Mouse (Mus musculus): ENCODE data around the gene Dcps.

The Dcps gene

DNA sequence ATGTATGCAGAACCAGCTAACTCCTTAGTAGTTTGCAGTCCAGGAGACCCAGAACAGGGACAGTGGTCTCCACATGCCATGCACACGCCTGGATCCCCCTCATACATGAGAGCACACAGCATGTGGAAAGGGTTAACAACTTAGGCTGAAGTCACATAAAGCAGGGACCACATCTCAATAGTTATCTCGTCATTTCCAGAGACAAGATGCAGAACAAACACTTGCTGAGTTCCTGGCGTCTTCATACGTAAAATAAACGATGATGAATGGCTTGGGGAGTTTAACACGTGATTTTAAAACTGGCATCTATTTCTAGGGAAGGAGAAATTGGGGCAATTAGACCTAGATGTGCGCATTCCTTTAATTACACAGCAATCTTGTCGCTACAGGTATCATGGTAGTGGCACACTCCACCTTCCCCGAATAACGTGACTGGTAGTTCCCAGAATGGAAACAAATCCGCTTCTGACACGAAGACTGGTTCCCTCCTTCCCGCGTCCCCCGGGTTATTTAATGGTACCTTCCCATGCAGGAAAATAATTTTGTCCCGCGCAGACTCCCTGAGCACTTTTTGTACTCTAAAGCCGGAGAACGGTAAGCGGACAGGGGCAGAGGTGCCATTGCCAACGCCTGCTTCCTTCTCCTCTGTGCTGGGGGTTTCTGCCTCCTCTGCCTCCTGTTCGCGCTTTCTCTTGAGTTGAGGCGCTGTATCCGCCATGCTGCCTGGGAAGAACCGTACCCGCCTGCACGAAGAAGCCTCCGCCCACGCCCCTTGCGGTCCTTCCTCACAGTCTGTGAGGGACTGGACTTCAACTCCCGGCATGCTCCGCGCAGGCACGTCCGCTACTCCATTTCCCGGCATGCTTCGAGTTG, at the start of gene Dcps:
TSS of gene Dcps (minus strand) at position 811 of the 873 bp plus-strand sequence.
- POLR2A ChIA-PET: interaction anchor here in 2 of 4 experiments (0.6 to 1.0 kb wide), 4 partner anchors 9 to 141 kb away, joined by 3 to 4 read pairs (median 4); partner anchors contain the start of genes Srpr (in 1 of the 2) and Tirap (in 1 of the 2)
- CTCF ChIA-PET: interaction anchor here in 1 of 4 experiments (1.0 kb wide), 1 partner anchor 24 kb away, joined by 3 read pairs; no protein-coding TSS in a partner anchor

DNA sequence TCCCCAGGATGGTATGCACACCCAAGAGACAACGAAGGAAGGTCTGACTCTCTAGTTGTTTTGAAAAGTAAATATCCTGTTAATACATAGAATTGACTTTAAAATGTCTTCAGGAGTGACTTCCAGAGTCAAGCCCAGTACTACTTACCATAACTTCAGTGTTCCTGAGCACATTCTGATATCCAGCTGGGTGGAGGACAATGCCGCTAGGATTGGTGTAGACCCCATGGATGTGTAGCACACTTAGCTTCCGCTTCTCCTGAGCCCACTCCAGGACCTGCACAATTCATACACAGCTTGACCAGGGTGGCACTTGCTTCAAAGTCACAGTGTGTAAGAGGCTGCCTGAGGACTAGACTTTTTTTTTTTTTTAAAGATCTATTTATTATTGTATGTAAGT, 47.6 kb upstream of the Dcps start:
- CTCF ChIA-PET: interaction anchor here (0.6 to 1.2 kb wide), 5 partner anchors 10 to 318 kb away, joined by 3 to 6 read pairs (median 4); partner anchors contain the start of gene Srpr (in 1 of the 4)
- POLR2A ChIA-PET: interaction anchor here in 3 of 4 experiments (0.6 to 6.5 kb wide), 8 partner anchors 10 to 267 kb away, joined by 3 to 42 read pairs (median 4); partner anchors contain the start of genes Foxred1 (in 2 of the 3), Fam118b (in 1 of the 3) and Rpusd4 (in 1 of the 3)

DNA sequence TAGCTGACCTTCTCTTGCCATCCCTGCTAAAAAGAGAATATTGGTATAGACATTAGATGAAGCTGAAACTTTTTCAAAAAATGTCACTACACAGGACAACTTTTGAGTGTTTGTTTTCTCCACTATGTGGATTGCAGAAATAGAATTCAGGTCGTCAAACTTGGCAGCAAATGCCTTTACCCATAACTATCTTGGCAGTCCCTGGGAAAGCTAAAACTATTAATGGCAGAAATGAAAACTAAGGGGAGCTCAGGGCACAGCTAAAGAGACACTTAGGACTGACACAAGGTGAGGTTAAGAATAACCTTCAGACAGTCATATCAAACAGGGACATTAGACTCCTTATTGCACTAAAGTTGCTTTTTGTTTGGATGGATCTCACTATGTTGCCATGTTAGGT, 42.1 kb upstream of the Dcps start:
- ChIA-PET CTCF (no interaction called here), POLR2A (interaction anchor here in 3 of 4 experiments (0.5 to 6.5 kb wide), 14 partner anchors 7 to 1497 kb away, joined by 3 to 42 read pairs (median 7); partner anchors contain the start of genes Foxred1 (in 2 of the 3), Srpr (in 2 of the 3), Tirap (in 2 of the 3) and Fam118b (in 1 of the 3))

DNA sequence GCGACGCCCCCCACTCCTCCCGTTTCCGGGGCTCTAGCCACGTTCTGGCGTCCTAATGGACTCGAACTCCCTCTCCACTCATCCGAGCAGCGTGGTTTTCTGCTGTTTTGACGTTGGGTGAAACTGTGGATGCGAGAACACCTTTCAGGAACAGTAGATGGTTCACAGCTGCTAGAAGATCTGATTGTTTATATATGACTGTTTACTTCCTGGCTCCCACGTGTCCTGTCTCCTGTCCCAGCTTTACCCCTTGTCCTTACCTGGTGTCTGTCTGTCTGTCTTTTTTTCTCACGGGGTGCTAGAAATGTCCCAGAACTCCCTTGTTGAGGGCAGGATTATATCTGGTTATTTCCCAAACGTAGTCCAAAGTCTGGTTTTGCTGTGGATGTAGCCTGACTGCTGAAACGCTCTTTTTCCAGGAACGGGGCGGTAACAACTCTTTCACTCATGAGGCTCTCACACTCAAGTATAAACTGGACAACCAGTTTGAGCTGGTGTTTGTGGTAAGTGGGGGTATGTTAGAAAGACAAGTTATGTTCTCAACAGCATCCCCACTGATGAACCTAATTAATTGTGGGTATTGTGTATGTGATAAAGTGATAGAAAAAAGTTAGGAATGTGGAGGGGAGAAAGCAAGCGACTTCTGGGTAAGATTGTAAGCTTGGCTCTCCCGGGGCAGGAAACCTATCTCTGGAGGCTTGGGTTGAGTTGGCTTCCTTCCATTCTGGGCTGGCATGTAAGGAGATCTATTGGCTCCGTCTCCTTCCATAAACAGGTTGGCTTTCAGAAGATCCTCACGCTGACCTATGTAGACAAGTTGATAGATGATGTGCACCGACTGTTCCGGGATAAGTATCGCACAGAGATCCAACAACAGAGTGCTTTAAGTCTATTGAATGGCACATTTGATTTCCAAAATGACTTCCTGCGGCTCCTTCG, 36.0 kb upstream of the Dcps start:
- ChIA-PET POLR2A (interaction anchor here (0.8 to 5.1 kb wide), 20 partner anchors 9 to 288 kb away, joined by 3 to 134 read pairs (median 10); partner anchors contain the start of genes Fam118b (in 4 of the 4), Rpusd4 (in 4 of the 4), Srpr (in 2 of the 4) and Tirap (in 2 of the 4)), CTCF (interaction anchor here in 1 of 4 experiments (1.6 to 2.0 kb wide), 2 partner anchors 12 to 312 kb away, joined by 3 to 39 read pairs; partner anchors contain the start of genes Srpr and Tirap)

DNA sequence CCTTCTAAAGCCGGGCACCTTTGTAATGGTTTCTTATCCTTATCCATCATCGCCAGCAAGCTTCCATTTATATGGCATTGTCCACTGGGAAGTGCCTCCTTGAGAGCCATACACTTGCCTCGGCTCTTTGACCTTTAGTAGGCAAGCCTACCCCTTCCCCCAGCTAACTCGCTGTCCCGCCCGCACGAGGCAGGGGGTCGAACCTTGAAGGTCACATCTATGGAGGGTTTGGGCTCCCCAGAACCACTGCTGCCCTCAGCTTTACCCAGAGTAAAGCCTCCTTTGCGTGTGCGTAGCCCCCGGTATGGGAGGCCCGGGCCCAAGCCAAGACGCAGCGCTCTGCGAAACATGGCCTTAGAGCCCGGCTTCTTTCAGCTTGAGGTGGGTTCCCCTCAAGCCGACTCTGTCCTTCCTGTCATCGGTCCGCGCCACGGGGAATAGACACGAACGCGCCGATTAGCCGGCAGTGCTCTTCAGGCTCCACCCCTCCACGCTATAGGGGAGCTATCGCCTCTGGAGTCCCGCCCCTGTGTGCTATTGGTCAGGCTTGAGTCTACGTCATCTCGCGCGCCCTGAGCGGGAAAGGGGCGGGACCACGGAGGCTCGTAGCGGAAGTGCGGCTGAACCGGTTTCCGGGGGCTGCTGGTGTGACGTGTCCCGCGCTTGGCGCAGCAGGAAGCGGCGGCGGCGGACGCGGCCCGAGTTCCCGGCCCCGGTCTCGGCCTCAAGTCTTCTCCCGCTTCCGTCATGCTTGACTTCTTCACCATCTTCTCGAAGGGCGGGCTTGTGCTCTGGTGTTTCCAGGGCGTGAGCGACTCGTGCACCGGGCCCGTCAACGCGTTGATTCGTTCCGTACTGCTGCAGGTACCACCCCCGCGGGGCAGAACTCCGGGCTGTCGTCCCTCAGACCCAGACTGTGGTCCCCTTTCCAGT, 34.9 kb upstream of the Dcps start, which contains the start of gene Foxred1:
TSS of gene Foxred1 (minus strand) at position 514 of the 933 bp plus-strand sequence.
- ChIA-PET CTCF (interaction anchor here (0.6 to 3.7 kb wide), 8 partner anchors 11 to 360 kb away, joined by 3 to 39 read pairs (median 6); partner anchors contain the start of genes Srpr (in 4 of the 4), Tirap (in 4 of the 4), Hyls1 (in 1 of the 4) and Pate2 (in 1 of the 4)), POLR2A (interaction anchor here (0.5 to 5.1 kb wide), 90 partner anchors 8 to 360 kb away, joined by 3 to 134 read pairs (median 4); partner anchors contain the start of genes Srpr (in 4 of the 4), Tirap (in 4 of the 4), Fam118b (in 3 of the 4) and Rpusd4 (in 3 of the 4))

DNA sequence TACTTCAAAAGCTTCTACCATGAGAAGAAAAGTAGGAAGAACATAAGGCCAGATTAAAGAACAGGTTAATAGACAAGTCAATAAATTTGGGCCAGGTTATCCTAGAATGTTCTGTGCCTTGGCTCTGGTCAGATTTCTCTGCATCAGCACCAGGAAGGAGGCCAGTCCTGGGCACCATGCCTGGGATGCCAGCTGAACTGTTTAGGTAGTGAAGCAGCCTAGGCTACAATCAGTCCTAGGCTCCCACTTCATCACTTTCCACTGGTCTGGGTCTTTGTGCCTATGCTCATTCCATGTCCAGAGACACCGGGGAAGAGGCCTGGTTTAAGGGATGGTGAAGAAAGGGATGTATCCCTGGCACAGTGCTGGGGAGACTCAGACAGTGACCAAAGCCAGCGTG, 28.6 kb upstream of the Dcps start:
- CTCF ChIA-PET: no interaction called here
- POLR2A ChIA-PET: interaction anchor here in 1 of 4 experiments (1.9 kb wide), 1 partner anchor 26 kb away, joined by 6 read pairs; no protein-coding TSS in a partner anchor

DNA sequence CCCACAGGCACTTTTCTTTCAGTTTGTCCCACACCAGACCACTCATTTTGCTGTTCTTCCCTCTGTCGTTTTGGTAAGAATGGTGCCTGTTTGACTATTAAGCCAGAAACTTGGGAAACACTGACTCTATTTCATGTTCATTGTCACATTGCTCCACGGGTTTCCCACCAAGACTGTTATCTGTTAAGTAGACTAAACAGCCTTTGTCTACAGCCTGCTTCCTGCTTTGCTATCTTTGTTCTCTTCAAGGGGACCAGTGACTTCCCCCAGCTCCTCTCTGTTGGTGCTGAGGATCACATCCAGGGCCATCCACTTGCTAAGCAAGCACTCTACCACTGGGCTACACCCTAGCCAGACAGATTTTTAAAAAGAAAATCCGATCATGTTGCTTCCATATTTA, 27.7 kb upstream of the Dcps start:
- POLR2A ChIA-PET: interaction anchor here in 1 of 4 experiments (1.5 to 1.9 kb wide), 2 partner anchors 11 to 25 kb away, joined by 6 to 8 read pairs; no protein-coding TSS in a partner anchor
- CTCF ChIA-PET: interaction anchor here in 1 of 4 experiments (0.7 kb wide), 1 partner anchor 11 kb away, joined by 5 read pairs; no protein-coding TSS in a partner anchor

DNA sequence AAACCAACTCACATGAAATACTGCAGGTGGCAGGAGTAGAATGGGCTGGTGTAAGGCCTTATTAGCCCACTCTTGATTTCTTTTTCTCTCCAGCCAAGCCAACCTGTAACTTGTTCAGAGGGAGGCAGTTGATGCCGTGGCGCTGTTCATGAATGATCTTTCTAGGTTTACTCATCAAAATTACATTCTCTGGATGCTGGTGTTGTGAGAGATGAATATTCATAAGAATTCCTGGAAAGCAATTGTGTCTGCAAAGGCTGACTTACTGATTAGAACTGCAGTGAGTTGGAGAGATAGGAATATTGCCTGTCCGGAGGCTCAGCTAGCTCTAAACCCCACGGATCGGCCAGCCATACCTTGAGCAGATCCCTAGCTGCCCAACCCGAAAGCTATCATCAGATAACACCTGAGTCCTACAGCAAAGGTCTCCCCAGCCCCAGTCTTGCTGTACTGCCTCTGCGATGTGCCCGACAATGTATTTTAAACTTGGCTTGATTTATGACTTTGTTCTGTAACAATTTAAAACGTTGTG, 24.7 kb upstream of the Dcps start:
- ChIA-PET POLR2A (interaction anchor here (0.7 to 5.0 kb wide), 28 partner anchors 9 to 329 kb away, joined by 3 to 134 read pairs (median 6); partner anchors contain the start of genes Foxred1 (in 4 of the 4), Fam118b (in 2 of the 4), Rpusd4 (in 2 of the 4) and Dcps (in 1 of the 4)), CTCF (interaction anchor here in 3 of 4 experiments (0.7 to 2.9 kb wide), 21 partner anchors 8 to 341 kb away, joined by 3 to 39 read pairs (median 4); partner anchors contain the start of genes Foxred1 (in 3 of the 3) and Gm1113 (in 1 of the 3))

DNA sequence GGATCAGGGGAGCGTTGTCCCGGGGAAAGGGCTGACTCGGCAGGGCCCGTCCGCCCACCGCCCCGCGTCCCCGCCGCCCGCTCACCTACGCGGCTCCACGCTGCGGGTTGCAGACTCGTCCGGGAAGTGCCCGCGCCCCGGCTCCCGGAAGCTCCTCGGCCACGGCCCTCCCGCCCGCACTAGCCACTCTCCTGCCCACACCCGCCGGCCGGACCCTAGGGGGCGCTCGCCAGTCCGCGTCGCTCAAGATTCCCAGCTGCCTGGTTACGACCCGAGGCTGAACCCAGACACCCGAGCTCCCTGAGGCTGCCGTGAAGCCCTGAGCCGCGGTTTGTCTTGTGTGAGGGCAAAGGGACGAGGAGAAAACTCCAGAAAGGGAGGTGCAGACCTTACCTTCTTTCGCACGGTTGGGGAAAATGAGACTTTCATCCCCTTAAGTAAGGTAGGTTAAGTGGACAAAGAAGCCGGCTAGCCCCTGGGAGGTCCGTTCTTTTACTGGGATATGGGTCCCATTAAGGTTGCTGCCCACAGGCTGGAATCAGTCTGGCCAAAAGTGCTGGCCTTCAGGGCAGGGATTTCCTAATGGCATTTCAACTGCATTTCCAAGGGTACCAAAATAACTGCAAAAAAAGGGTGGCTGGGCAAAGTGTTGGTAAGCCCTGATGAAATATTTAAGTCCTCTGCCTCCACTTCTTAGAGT, 24.1 kb upstream of the Dcps start, which contains the start of the genes Srpr and Tirap:
TSS of gene Srpr (plus strand) at position 404 of the 700 bp plus-strand sequence.
TSS of gene Tirap (minus strand) at position 520 of the 700 bp plus-strand sequence.
- POLR2A ChIA-PET: interaction anchor here (0.5 to 5.0 kb wide), 48 partner anchors 10 to 557 kb away, joined by 3 to 134 read pairs (median 4); partner anchors contain the start of genes Foxred1 (in 4 of the 4), Fam118b (in 2 of the 4), Rpusd4 (in 2 of the 4) and Dcps (in 1 of the 4)
- CTCF ChIA-PET: interaction anchor here (0.5 to 2.9 kb wide), 62 partner anchors 8 to 1489 kb away, joined by 3 to 39 read pairs (median 4); partner anchors contain the start of genes Foxred1 (in 4 of the 4), Fam118b (in 2 of the 4), Rpusd4 (in 2 of the 4) and Gm1113 (in 1 of the 4)

DNA sequence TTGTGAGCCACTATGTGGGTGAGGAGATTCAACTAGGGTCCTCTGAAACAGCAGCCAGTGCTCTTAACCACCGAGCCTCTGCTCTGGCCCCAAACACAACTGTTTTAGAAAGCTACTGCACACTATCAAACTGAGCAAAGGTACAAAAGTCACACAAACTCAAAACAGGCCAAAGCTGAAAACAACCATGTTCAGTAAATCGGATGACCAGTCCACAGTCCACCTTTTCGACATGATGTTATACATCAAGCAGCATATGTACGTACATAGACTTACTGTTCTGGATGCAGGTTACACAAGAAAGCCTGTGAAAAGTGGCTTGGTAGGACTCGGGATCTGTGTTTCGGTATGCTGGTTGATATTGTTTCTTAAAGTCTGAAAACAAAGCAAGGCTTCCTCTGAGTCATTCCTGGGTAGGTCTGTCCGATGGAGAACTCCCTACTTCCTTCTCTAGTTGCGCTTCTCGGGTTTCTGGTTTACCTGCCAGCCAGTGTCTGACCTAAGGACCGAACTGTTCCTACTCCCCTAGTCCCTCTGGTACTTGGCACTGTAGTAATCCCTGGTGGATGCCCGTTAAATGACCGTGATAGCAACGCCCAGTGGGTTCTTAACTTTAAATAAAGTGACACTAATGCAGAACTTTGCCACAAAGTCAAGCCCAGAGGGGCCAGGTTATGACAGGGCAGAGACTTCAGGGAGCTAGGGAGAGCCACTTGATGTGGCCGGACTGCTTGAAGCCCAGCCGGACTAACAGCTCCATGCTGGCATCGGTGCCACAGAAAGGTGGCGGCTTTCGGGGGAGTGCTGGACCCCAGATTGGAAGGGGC, 23.3 kb upstream of the Dcps start:
- POLR2A ChIA-PET: interaction anchor here (0.5 to 5.0 kb wide), 44 partner anchors 9 to 360 kb away, joined by 3 to 134 read pairs (median 5); partner anchors contain the start of genes Foxred1 (in 4 of the 4), Dcps (in 1 of the 4), Fam118b (in 1 of the 4) and Rpusd4 (in 1 of the 4)
- CTCF ChIA-PET: interaction anchor here (0.5 to 2.9 kb wide), 57 partner anchors 8 to 1489 kb away, joined by 3 to 39 read pairs (median 4); partner anchors contain the start of genes Foxred1 (in 4 of the 4), Fam118b (in 2 of the 4), Rpusd4 (in 2 of the 4) and Gm1113 (in 1 of the 4)

DNA sequence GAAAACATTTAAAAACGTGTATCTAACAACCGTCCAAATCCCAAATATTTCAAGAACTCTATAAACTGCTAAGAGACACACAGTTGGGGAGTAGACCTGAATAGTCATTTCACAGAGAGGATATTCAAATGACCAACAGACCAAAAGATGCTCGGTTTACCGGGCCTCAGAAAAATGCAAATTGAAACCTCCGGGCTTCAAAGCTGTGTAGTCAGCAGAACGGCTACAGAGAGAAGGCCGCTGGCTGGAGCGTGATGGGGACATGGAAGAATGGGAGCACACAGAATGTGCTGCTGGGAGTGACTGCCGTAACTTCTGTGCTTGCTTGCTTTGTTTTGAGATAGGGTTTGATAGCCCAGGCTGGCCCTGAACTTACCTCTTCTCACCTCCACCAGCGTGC, 22.5 kb upstream of the Dcps start:
- ChIA-PET CTCF (interaction anchor here in 1 of 4 experiments (2.9 kb wide), 1 partner anchor 9 kb away, joined by 19 read pairs; no protein-coding TSS in a partner anchor), POLR2A (interaction anchor here in 3 of 4 experiments (0.6 to 5.0 kb wide), 13 partner anchors 9 to 164 kb away, joined by 3 to 134 read pairs (median 6); partner anchors contain the start of gene Foxred1 (in 3 of the 3))

DNA sequence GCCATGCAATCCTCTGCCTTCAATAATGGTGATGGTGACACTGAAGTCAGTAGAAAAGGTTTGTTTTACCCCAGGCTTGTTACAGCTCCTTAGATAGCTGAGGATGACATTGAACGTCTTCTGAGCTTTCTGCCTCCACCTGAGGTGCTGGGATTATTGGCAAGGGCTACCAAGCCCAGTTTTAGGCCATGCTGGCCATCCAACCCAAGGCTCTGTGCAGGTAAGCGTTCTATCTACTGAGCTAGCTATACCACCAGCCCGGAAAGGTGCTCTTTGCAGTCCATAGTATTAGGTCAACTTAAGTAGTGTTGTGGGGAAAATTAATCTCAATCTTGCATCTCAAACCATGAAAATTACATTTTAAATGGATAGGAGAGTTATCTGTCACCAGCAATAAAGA, 21.8 kb upstream of the Dcps start:
- ChIA-PET CTCF (no interaction called here), POLR2A (interaction anchor here (0.6 to 4.7 kb wide), 7 partner anchors 9 to 362 kb away, joined by 3 to 134 read pairs (median 4); partner anchors contain the start of gene Foxred1 (in 3 of the 4))

DNA sequence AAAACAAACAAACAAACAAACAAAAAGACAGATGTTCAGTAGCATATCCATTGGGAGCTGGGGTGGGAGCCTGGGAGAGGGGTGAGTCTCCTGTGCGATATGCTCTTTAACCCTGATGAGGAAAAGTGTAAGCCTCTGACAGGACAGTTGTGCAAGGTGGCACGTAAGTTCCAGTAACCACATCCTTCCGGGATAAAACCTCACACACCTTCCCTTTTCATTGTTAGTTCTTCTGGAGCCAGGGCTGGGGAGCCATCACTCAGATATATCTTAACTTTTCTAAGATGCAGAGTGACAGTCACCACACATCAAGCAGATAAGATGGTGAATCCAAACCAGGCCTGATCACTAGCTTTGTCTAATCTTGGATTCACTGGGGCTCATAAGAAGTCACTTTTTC, 18.2 kb upstream of the Dcps start:
- ChIA-PET POLR2A (interaction anchor here in 2 of 4 experiments (1.0 to 2.6 kb wide), 4 partner anchors 9 to 17 kb away, joined by 4 to 16 read pairs (median 6); partner anchors contain the start of gene Foxred1 (in 2 of the 2)), CTCF (interaction anchor here in 1 of 4 experiments (0.6 kb wide), 1 partner anchor 71 kb away, joined by 3 read pairs; no protein-coding TSS in a partner anchor)

All from embryonic stem cell, embryonic (primary cell).